Mouse (Mus musculus) liver, adult 2 months (tissue): ENCODE results near the gene Jmjd4.

Experiments
- CTCF ChIP-seq: fragments of 200-500 bp; IDR thresholded peaks from 2 replicates; pipeline ENCODE4 v1.5.1; 2011; ENCODE audit warnings: low read depth, low read length, control low read depth
- POLR2A ChIP-seq: fragments of 200-500 bp; IDR thresholded peaks from 2 replicates; pipeline ENCODE4 v1.6.1; 2011; ENCODE audit warnings: low read length, control low read depth; ENCODE audit not compliant: insufficient read depth; ENCODE audit errors: extremely low read depth

GRCm38 (mm10) chr11:59410851-59411250, 39.0 kb upstream of the Jmjd4 start:
- TF ChIP-seq POLR2A (no peak), CTCF (no peak)
